Mouse (Mus musculus) ES-Bruce4 (cell line): ENCODE data around the gene Gnaz. TPM values are rescaled to one million over a fixed set of nuclear protein-coding genes. Genes with fewer than 3 reads are reported as not detected.

Experiments
- H3K27ac ChIP-seq: 2 replicates; pipeline ENCODE4 v1.5.1; 2012; ENCODE audit warnings: low read length, inconsistent platforms; ENCODE audit not compliant: insufficient read depth
- H3K27me3 ChIP-seq: 2 replicates; pipeline ENCODE4 v1.6.1; 2012; ENCODE audit warnings: mild to moderate bottlenecking, low read length, inconsistent platforms; ENCODE audit not compliant: control insufficient read depth, poor library complexity, insufficient read depth, severe bottlenecking
- H3K36me3 ChIP-seq: 2 replicates; pipeline ENCODE4 v1.6.1; 2012; ENCODE audit warnings: inconsistent platforms, mild to moderate bottlenecking, low read length, moderate library complexity; ENCODE audit not compliant: control insufficient read depth, poor library complexity, insufficient read depth, severe bottlenecking
- H3K4me1 ChIP-seq: one replicate; pipeline ENCODE4 v1.8.1; 2011; ENCODE audit warnings: low read length; ENCODE audit not compliant: control insufficient read depth, insufficient read depth
- H3K4me3 ChIP-seq: 2 replicates; pipeline ENCODE4 v1.5.1; 2011; ENCODE audit warnings: low read depth, mild to moderate bottlenecking, low read length
- H3K9ac ChIP-seq: 2 replicates; pipeline ENCODE4 v1.6.1; 2012; ENCODE audit warnings: low read depth, mild to moderate bottlenecking, inconsistent platforms; ENCODE audit not compliant: poor library complexity, severe bottlenecking
- H3K9me3 ChIP-seq: replicated peaks from 2 replicates; pipeline ENCODE4 v1.6.1; 2012; ENCODE audit warnings: mild to moderate bottlenecking, low read length, inconsistent platforms; ENCODE audit not compliant: control insufficient read depth, poor library complexity, insufficient read depth, severe bottlenecking
- CTCF ChIP-seq: IDR thresholded peaks from one replicate; pipeline ENCODE4 v1.8.1; 2011; ENCODE audit warnings: low read depth, low read length
- EP300 ChIP-seq: IDR thresholded peaks from 2 replicates; pipeline ENCODE4 v1.6.1; 2011; ENCODE audit warnings: low read depth, low read length; ENCODE audit not compliant: insufficient read depth
- POLR2A ChIP-seq: IDR thresholded peaks from one replicate; pipeline ENCODE4 v1.8.1; 2011; ENCODE audit warnings: low read length; ENCODE audit not compliant: insufficient read depth
- polyA plus RNA-seq: library from polyadenylated mRNA; stranded (reverse); fragments of >200 nt; gene quantifications from 2 replicates; pipeline ENCODE4 v1.2.4, GENCODE M21; 2011; ENCODE audit warnings: low read depth; ENCODE audit not compliant: missing spikeins, insufficient read depth, insufficient read length

The Gnaz gene
- polyA plus RNA-seq, 1 experiment, result 3.1 TPM

- H3K36me3 ChIP-seq, result no peaks in the 10 kb centered on the region
- H3K27me3 ChIP-seq, result no peaks in the 10 kb centered on the region
- no peak overlapping the region for H3K9ac ChIP-seq
- no peak overlapping the region for H3K4me3 ChIP-seq
- no peaks in the 10 kb centered on the region for H3K4me1 ChIP-seq
- no peak overlapping the region for H3K27ac ChIP-seq
- H3K9me3 ChIP-seq, result no peaks in the 10 kb centered on the region
- no peak for TF ChIP-seq EP300
- TF ChIP-seq POLR2A, result no peak
- no peak for TF ChIP-seq CTCF
Measured at GRCm38 (mm10) chr10:74976429-74976828, 9.5 kb downstream of the Gnaz start.

- no peak overlapping the region for H3K9ac ChIP-seq
- no peaks in the 10 kb centered on the region for H3K4me1 ChIP-seq
- no peak overlapping the region for H3K27ac ChIP-seq
- TF ChIP-seq POLR2A (no peak), EP300 (no peak), CTCF (no peak)
- H3K36me3 ChIP-seq, result no peaks in the 10 kb centered on the region
- no peaks in the 10 kb centered on the region for H3K27me3 ChIP-seq
- no peak overlapping the region for H3K4me3 ChIP-seq
- H3K9me3 ChIP-seq, result no peaks in the 10 kb centered on the region
Measured at GRCm38 (mm10) chr10:74978056-74978455, 11.1 kb downstream of the Gnaz start.

GRCm38 (mm10) chr10:74981159-74981558 is 14.2 kb downstream of the Gnaz start:
- Histone ChIP-seq H3K4me1 (no peaks in the 10 kb centered on the region), H3K9me3 (no peaks in the 10 kb centered on the region), H3K4me3 (no peak overlapping the region), H3K27me3 (no peaks in the 10 kb centered on the region), H3K27ac (no peak overlapping the region), H3K36me3 (no peaks in the 10 kb centered on the region), H3K9ac (no peak overlapping the region)
- TF ChIP-seq CTCF, result no peak
- no peak for TF ChIP-seq EP300
- no peak for TF ChIP-seq POLR2A

GRCm38 (mm10) chr10:74983176-74983575 is 16.2 kb downstream of the Gnaz start:
- TF ChIP-seq POLR2A (no peak), EP300 (no peak), CTCF (no peak)
- Histone ChIP-seq H3K4me1 (no peaks in the 10 kb centered on the region), H3K27ac (no peak overlapping the region), H3K4me3 (no peak overlapping the region), H3K9ac (no peak overlapping the region), H3K36me3 (no peaks in the 10 kb centered on the region), H3K9me3 (no peaks in the 10 kb centered on the region), H3K27me3 (no peaks in the 10 kb centered on the region)

- H3K27me3 ChIP-seq, result no peaks in the 10 kb centered on the region
- H3K36me3 ChIP-seq, result no peaks in the 10 kb centered on the region
- H3K4me3 ChIP-seq, result no peak overlapping the region
- H3K9ac ChIP-seq, result no peak overlapping the region
- no peaks in the 10 kb centered on the region for H3K9me3 ChIP-seq
- no peak overlapping the region for H3K27ac ChIP-seq
- no peaks in the 10 kb centered on the region for H3K4me1 ChIP-seq
- no peak for TF ChIP-seq POLR2A
- no peak for TF ChIP-seq EP300
- TF ChIP-seq CTCF, result no peak
Measured at GRCm38 (mm10) chr10:74987698-74988470, 20.9 kb downstream of the Gnaz start.

GRCm38 (mm10) chr10:74989814-74990213 is 22.8 kb downstream of the Gnaz start:
- H3K27ac ChIP-seq, result no peak overlapping the region
- no peaks in the 10 kb centered on the region for H3K9me3 ChIP-seq
- H3K9ac ChIP-seq, result no peak overlapping the region
- TF ChIP-seq POLR2A, result no peak
- peak; percentile 25 for TF ChIP-seq CTCF
- H3K36me3 ChIP-seq, result no peaks in the 10 kb centered on the region
- H3K4me3 ChIP-seq, result no peak overlapping the region
- no peaks in the 10 kb centered on the region for H3K27me3 ChIP-seq
- no peaks in the 10 kb centered on the region for H3K4me1 ChIP-seq
